Mouse (Mus musculus) T-helper 17 cell (primary cell): ENCODE data around the gene Tmem233.

Source experiments
- in situ Hi-C, 2 experiments: fragments of 300-600 bp; cut with MboI, MseI; formaldehyde crosslinking; loops; 1 replicate in 1 of 2; 2 replicates in 1 of 2; pipeline ENCODE4 v1.15.1; 2025; ENCODE audit warnings: high pct_unique_total_duplicates in 2 of 2

The Tmem233 gene

GRCm38 (mm10) chr5:116006324-116007099 is 76.5 kb downstream of the Tmem233 start:
- in situ Hi-C loops = no loop called here

GRCm38 (mm10) chr5:116004271-116004670 is 78.8 kb downstream of the Tmem233 start:
- in situ Hi-C loops = no loop called here

GRCm38 (mm10) chr5:116003825-116004224 is 79.2 kb downstream of the Tmem233 start:
- in situ Hi-C loops = no loop called here

GRCm38 (mm10) chr5:116003154-116003553 is 79.9 kb downstream of the Tmem233 start:
- in situ Hi-C loops = no loop called here

- in situ Hi-C loops = no loop called here
Measured at GRCm38 (mm10) chr5:115997376-115997775, 85.7 kb downstream of the Tmem233 start.

- in situ Hi-C loops = no loop called here
Measured at GRCm38 (mm10) chr5:115994101-115994500, 88.9 kb downstream of the Tmem233 start.

- in situ Hi-C loops = no loop called here
Measured at GRCm38 (mm10) chr5:115991717-115992116, 91.3 kb downstream of the Tmem233 start.
